Mouse (Mus musculus) bone marrow macrophage, adult 2 months (primary cell): ENCODE measurements around the gene Rpl36al. TPM values are rescaled to one million over a fixed set of nuclear protein-coding genes. Genes with fewer than 3 reads are reported as not detected.
A peak's percentile ranks its signal among the peaks of the same experiment; 100 is the strongest.

Experiments
- H3K27ac ChIP-seq: 2 replicates; pipeline ENCODE4 v1.5.1; 2012; ENCODE audit warnings: low read depth, low read length; ENCODE audit not compliant: insufficient read depth
- H3K4me1 ChIP-seq: 2 replicates; pipeline ENCODE4 v1.6.1; 2012; ENCODE audit warnings: low read length; ENCODE audit not compliant: control insufficient read depth, insufficient read depth
- H3K4me3 ChIP-seq: 2 replicates; pipeline ENCODE4 v1.5.1; 2012; ENCODE audit warnings: mild to moderate bottlenecking, low read length, moderate library complexity; ENCODE audit not compliant: insufficient read depth
- CTCF ChIP-seq: IDR thresholded peaks from 2 replicates; pipeline ENCODE4 v1.5.1; 2012; ENCODE audit warnings: low read depth, mild to moderate bottlenecking, low read length, moderate library complexity
- POLR2A ChIP-seq: IDR thresholded peaks from 2 replicates; pipeline ENCODE4 v1.6.1; 2012; ENCODE audit warnings: mild to moderate bottlenecking, low read depth, low read length, borderline replicate concordance
- polyA plus RNA-seq: library from polyadenylated mRNA; stranded (reverse); fragments of >200 nt; gene quantifications from 2 replicates; pipeline ENCODE4 v1.2.4, GENCODE M21; 2012; ENCODE audit not compliant: missing spikeins, insufficient read depth, insufficient read length

The Rpl36al gene
- polyA plus RNA-seq, 1 experiment, result 390 TPM

DNA sequence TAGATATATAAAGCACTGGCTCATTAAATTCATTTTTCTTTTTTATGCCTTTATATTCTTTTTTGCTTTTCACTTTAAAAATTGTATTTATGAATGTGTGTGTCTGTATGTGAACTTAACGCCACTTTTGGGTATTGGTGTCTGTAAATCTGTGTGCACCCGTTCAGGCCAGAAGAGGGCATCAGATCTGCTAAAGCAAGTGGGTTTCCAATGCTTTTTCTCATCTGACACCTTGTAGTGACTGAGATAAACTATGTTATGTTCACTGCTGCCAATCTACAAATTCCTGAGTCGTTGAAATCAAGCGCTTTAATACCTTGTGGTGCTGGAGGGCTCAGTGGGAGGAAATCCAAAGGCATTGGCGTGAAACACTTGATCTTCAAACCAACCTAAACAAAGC is 27.2 kb upstream of the Rpl36al start:
- Histone ChIP-seq H3K27ac (no peak overlapping the region), H3K4me1 (peaks cover 22% of the 10 kb centered on the region), H3K4me3 (no peak overlapping the region)
- TF ChIP-seq CTCF (no peak), POLR2A (no peak)

DNA sequence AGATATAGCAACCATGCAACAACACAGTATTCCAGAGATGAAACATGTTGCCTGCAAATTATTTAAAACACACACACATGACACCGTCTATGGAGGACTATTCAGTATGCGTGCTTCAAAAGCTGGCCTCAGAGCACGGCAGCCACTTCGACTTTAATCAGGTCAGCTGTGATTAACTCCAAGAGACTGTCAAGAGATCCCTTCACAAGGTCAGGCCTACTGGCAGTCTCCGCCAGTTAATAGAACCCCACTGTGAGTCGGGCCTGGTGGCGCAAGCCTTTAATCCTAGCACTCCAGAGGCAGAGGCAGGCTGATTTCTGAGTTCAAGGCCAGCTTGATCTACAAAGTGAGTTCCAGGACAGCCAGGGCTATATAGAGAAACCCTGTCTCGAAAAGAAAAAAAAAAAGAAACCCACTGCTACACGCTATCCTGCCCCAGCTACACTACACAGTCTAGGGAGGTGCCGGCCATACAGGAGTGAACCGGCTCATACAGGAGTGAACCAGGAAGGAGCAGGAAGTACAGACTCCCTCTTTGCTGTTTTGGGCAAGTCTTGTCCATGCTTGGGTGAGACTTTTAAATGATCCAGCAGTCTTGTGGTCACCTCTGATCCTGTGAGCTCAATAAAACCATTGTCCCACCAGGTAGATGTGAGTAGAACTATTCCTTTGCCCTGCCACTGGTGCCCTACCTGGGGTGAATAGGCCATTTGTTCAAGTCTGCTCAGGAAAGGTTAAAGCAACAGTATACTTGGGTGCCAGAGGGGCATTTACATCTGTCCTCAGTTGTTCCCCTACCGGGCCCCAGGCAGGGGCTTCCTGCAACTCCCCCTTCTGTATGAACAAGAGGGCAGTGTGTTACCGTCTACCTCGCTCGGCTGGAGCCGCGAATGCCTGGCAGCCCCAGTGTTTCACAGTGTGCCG is 26.4 kb upstream of the Rpl36al start:
- peaks cover 14% of the 10 kb centered on the region for H3K4me1 ChIP-seq
- TF ChIP-seq CTCF, result no peak
- no peak for TF ChIP-seq POLR2A
- H3K27ac ChIP-seq, result no peak overlapping the region
- H3K4me3 ChIP-seq, result no peak overlapping the region

DNA sequence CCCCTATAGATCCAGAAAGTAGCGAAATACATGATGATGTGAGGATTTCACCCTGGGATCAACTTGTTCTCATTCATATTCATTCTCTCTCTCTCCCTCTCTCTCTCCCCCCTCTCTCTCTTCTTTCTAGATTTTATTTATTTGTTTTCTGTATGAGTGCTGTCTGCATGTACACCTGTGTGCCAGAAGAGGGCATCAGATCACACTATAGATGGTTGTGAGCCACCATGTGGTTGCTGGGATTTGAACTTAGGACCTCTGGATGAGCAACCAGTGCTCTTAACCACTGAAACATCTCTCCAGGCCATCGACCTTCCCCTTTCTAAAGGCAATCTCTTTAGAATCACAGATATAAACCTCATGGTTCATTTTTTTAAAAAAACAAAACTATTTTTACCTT is 24.6 kb upstream of the Rpl36al start:
- H3K4me3 ChIP-seq, result no peak overlapping the region
- TF ChIP-seq CTCF, result no peak
- TF ChIP-seq POLR2A, result no peak
- no peaks in the 10 kb centered on the region for H3K4me1 ChIP-seq
- no peak overlapping the region for H3K27ac ChIP-seq

DNA sequence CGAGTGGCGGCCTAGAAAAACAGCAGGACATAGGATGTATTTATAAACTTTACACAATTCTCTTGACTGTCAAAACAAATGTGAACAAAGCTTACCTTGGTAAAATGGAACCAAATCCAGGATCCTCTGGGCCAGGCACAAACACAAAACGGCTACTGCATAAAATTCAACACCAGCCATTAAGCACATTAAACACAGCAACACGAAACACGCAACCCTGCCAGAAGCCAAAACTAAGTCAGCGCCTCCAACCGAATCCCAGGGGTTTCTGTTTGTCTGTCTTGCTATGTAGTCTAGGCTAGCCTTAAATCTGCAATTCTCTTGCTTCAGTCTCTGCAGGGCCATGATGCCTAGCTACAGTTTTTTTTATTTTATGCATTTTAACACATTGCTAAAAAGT is 24.0 kb upstream of the Rpl36al start:
- Histone ChIP-seq H3K4me3 (no peak overlapping the region), H3K27ac (no peak overlapping the region), H3K4me1 (no peaks in the 10 kb centered on the region)
- no peak for TF ChIP-seq CTCF
- no peak for TF ChIP-seq POLR2A

DNA sequence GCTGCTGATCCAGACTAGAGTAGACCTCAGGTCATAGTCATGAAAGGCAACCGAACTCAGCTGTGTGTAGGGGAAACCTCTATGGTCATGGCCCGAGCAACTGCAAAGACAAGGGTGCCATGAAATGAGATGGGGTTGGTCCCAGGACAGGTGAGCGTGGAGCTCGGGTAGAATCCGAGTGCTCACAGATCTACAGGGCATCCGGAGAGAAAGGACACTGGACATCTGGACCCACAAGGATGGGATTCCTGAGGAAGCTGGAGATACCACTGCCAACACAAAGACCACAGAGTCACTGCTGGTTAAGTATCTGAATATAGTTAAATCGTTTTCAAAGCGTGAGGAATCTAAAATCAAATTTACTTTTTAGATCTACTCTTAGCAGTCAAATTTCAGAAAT is 23.5 kb upstream of the Rpl36al start:
- TF ChIP-seq CTCF, result no peak
- TF ChIP-seq POLR2A, result no peak
- no peaks in the 10 kb centered on the region for H3K4me1 ChIP-seq
- H3K4me3 ChIP-seq, result no peak overlapping the region
- no peak overlapping the region for H3K27ac ChIP-seq

DNA sequence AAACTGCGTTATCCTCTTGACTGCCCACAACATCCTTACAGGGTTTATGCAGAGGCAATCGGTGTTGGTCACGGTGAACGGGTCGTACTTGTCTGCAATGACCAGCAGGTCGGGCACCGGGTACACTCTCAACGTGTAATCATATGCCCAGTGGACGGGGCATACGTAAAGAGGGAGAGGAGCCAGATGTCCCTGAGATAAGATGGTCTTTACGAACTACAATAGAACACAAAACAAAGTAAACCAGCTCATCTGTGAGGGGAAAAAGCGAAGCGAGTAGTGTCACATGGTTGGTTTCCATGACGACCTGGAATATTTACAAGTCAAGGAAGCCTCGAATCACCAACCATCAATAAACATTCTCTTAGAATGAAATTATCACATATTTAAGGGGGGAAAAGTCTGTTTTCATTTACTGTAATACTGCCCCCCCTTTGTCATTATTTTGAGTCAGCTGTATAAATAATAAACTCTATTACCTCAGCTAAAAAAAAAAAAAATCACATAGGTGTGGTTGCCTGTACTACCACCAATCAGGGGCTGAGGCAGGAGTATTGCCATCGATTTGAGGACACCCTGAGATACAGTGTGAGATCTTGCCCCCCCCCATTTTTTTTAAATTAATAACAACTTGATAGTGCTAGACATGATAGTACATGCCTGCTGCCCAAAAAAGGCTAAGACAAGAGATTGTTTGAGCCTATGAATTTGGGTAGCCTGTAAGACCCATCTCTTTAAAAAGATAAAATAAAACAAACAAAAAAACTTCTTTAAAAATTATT is 20.4 kb upstream of the Rpl36al start, which contains the start of gene Gm49384:
Gene Gm49384 (minus strand): TSS at position 216 of the 782 bp plus-strand sequence.
- Histone ChIP-seq H3K4me1 (peaks cover 5% of the 10 kb centered on the region), H3K27ac (no peak within 1 kb of the TSS), H3K4me3 (no peak within 1 kb of the TSS)
- TF ChIP-seq CTCF, result no peak
- no peak for TF ChIP-seq POLR2A

DNA sequence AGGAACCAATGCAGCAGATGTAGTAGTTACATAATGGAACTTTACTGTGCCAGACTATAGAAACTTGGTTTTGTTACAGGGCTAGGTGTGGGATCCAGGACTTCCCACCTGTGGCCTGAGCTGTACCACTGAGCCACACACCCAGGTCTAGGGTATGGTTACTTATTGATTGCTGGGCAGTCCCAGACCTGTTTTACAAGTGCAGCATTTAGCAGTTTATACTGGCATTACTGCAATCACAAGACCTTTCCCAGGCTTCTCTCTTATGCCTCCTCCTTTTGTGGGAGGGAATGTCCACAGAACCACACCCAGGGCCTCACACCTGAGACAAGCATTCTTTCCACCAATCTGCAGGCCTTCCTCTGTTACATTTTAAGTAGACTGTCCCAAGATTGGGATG is 15.1 kb upstream of the Rpl36al start:
- H3K4me1 ChIP-seq, result peaks cover 10% of the 10 kb centered on the region
- TF ChIP-seq CTCF, result no peak
- TF ChIP-seq POLR2A, result no peak
- peak overlapping the region; percentile 29 for H3K4me3 ChIP-seq
- H3K27ac ChIP-seq, result peak overlapping the region; percentile 66

DNA sequence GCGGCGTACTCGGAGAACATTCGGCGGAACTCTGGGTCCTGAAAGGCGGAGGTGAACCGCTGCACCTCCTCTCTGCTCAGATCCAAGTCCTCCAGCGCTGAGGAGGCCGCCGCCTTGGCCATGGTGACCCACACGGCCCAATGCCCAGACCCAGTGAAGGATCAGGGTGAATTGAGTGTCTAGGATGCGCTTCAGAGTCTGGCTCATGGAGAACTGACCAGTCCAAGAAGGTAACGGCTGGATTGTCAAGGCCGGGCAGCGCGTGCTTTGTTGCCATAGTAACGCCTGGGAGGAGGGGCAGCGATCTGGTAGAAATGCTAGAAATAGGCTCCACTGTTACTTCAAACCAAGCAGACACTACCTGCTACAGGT is 14.3 kb upstream of the Rpl36al start, which contains the start of gene Dnaaf2:
Gene Dnaaf2 (minus strand): TSS at position 266 of the 372 bp plus-strand sequence.
- TF ChIP-seq CTCF (no peak), POLR2A (no peak)
- H3K4me1 ChIP-seq, result peaks cover 11% of the 10 kb centered on the region

DNA sequence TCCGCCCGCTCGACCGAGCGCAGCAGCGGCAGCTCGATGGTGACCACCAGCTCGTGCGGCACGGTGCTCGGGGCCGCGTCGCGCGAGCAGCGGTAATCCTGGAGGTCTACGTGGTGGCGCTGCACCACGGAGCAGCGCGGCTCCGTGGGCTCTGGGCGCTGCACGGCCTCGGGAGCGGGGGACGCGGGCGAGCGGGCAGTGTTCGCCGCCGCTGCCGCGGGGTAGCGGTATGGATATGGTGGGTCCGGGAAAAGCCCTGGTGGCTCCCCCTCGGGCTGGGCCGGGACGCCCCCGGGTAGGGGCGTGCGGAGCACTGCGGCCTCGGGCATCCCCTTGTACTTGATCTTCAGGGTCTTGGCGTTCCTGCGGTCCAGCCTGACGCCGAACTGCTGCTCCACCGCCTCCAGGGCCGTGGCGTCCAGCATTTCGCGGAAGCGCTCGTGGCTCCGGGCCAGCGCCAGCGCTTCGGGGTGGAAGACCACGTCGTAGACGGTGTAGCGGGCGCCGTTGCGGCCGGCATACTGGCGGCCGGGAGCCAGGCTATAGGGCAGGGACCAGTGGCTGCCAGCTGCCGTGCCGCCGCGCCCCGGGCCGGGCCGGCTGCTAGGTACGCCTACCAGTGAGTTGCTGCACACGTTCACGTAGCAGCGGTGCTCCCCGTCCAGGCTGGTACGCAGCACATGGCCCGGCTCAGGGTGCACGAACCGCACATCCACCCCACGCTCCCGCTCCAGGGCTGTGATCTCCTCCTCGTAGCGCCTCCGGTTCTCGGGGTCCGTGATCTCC is 13.7 kb upstream of the Rpl36al start:
- Histone ChIP-seq H3K4me1 (peaks cover 12% of the 10 kb centered on the region), H3K4me3 (peak overlapping the region; percentile 94), H3K27ac (peak overlapping the region; percentile 55)
- TF ChIP-seq CTCF, result no peak
- TF ChIP-seq POLR2A, result no peak

More for the DNA sequence above, 14.3 kb upstream of the Rpl36al start, which contains the start of gene Dnaaf2:
- H3K27ac ChIP-seq, result peak within 1 kb of the TSS; percentile 66
- H3K4me3 ChIP-seq, result peak within 1 kb of the TSS; percentile 94
